Mouse (Mus musculus) cerebellum, adult 18-20 months (tissue): ENCODE results near the gene Tmem131.
A peak's percentile ranks its signal among the peaks of the same experiment; 100 is the strongest.

Source experiments
- DNase-seq, 2 experiments: peaks; one replicate each; pipeline ENCODE4 v3.0.0; 2021

Gene Tmem131

GRCm38 (mm10) chr1:36943653-36944052 is at the start of gene Tmem131:
Gene Tmem131, minus strand, starts transcription at chr1:36943666.
- no peak for DNase-seq

GRCm38 (mm10) chr1:36988561-36988960 is 45.1 kb upstream of the Tmem131 start:
- no peak for DNase-seq

- DNase-seq, result no peak
These were observed 44.7 kb upstream of the Tmem131 start for GRCm38 (mm10) chr1:36988161-36988560.

GRCm38 (mm10) chr1:36987172-36988148 is 44.0 kb upstream of the Tmem131 start:
- DNase-seq, result no peak

GRCm38 (mm10) chr1:36986396-36987160 is 43.1 kb upstream of the Tmem131 start:
- DNase-seq, result no peak

- no peak for DNase-seq
These were observed 42.4 kb upstream of the Tmem131 start for GRCm38 (mm10) chr1:36985896-36986295.

- DNase-seq, result no peak
These were observed 40.9 kb upstream of the Tmem131 start for GRCm38 (mm10) chr1:36984406-36984805.

GRCm38 (mm10) chr1:36983754-36984153 is 40.3 kb upstream of the Tmem131 start:
- no peak for DNase-seq

- DNase-seq, result no peak
These were observed 38.9 kb upstream of the Tmem131 start for GRCm38 (mm10) chr1:36982191-36982961.

- no peak for DNase-seq
These were observed 33.3 kb upstream of the Tmem131 start for GRCm38 (mm10) chr1:36976770-36977169.

- no peak for DNase-seq
These were observed 27.6 kb upstream of the Tmem131 start for GRCm38 (mm10) chr1:36970918-36971617.

- DNase-seq, result no peak
These were observed 22.4 kb upstream of the Tmem131 start for GRCm38 (mm10) chr1:36965831-36966230.

GRCm38 (mm10) chr1:36962379-36963176 is 19.1 kb upstream of the Tmem131 start:
- no peak for DNase-seq

- DNase-seq, result no peak
These were observed 17.2 kb upstream of the Tmem131 start for GRCm38 (mm10) chr1:36960509-36961222.

GRCm38 (mm10) chr1:36949591-36950184 is 6.2 kb upstream of the Tmem131 start:
- DNase-seq, result peak; percentile 42 to 47

- no peak for DNase-seq
These were observed 4.0 kb upstream of the Tmem131 start for GRCm38 (mm10) chr1:36947448-36947847.

- DNase-seq, result no peak
These were observed 3.1 kb downstream of the Tmem131 start for GRCm38 (mm10) chr1:36940381-36940762.

- peak; percentile 93 for DNase-seq
These were observed 3.7 kb downstream of the Tmem131 start for GRCm38 (mm10) chr1:36939506-36940380.

GRCm38 (mm10) chr1:36938801-36939286 is 4.6 kb downstream of the Tmem131 start:
- DNase-seq, result peak; percentile 28 to 59
